Mouse (Mus musculus) embryonic facial prominence, embryonic 14.5 days (tissue): ENCODE data around the gene Arhgap10. TPM values are rescaled to one million over a fixed set of nuclear protein-coding genes. Genes with fewer than 3 reads are reported as not detected.

Experiments used
- ATAC-seq: fragments of 200-750 bp; cut with Nextera tagmentation; 2 replicates; pipeline ENCODE4 v1.8.0; 2017; ENCODE audit warnings: low read depth, moderate number of reproducible peaks, moderate TSS enrichment
- DNase-seq: peaks from one replicate; pipeline ENCODE4 v3.0.0-alpha.2; 2015; ENCODE audit warnings: low spot score
- H3K27ac ChIP-seq: fragments of 300-500 bp; sonication (generic); replicated peaks from 2 replicates; pipeline ENCODE4 v1.5.1; 2014; ENCODE audit warnings: low read depth, mild to moderate bottlenecking, low read length, moderate library complexity
- H3K27me3 ChIP-seq: fragments of 300-500 bp; sonication (generic); replicated peaks from 2 replicates; pipeline ENCODE4 v1.6.1; 2014; ENCODE audit warnings: low read length; ENCODE audit not compliant: control insufficient read depth, insufficient read depth
- H3K36me3 ChIP-seq: fragments of 300-500 bp; sonication (generic); 2 replicates; pipeline ENCODE4 v1.6.1; 2014; ENCODE audit warnings: low read length, mixed read lengths; ENCODE audit not compliant: control insufficient read depth, insufficient read depth
- H3K4me1 ChIP-seq: fragments of 300-500 bp; sonication (generic); 2 replicates; pipeline ENCODE4 v1.6.1; 2014; ENCODE audit warnings: antibody characterized with exemption, low read length; ENCODE audit not compliant: control insufficient read depth, insufficient read depth
- H3K4me2 ChIP-seq: fragments of 300-500 bp; sonication (generic); 2 replicates; pipeline ENCODE4 v1.6.1; 2014; ENCODE audit warnings: low read depth, mild to moderate bottlenecking, low read length, moderate library complexity, mixed read lengths
- H3K4me3 ChIP-seq: fragments of 300-500 bp; sonication (generic); 2 replicates; pipeline ENCODE4 v1.5.1; 2014; ENCODE audit warnings: low read depth, mild to moderate bottlenecking, low read length
- H3K9ac ChIP-seq: fragments of 300-500 bp; sonication (generic); 2 replicates; pipeline ENCODE4 v1.6.1; 2014; ENCODE audit warnings: low read depth, mild to moderate bottlenecking, low read length, moderate library complexity, mixed read lengths
- H3K9me3 ChIP-seq: fragments of 300-500 bp; sonication (generic); 2 replicates; pipeline ENCODE4 v1.6.1; 2016; ENCODE audit warnings: low read length; ENCODE audit not compliant: control insufficient read depth
- WGBS: fragments of 180-500 bp; shearing (Covaris S2); extraction: QIAGEN DNeasy Blood & Tissue Kit; methylation state at CpG from one replicate; pipeline ENCODE4 v1.1.7; 2014; 5-methylcytosine and 5-hydroxymethylcytosine counted together
- polyA plus RNA-seq: library from polyadenylated mRNA; unstranded; fragments of >200 nt; fragmentation: Nextera tagmentation; extraction: Ambion mirVana; gene quantifications from 2 replicates; pipeline ENCODE4 v1.2.1, GENCODE M21; 2014

The Arhgap10 gene
- polyA plus RNA-seq, 1 experiment from 2014 or later, result 25.9 TPM

GRCm38 (mm10) chr8:77408527-77409215 lies 109.1 kb downstream of the Arhgap10 start:
- no peak overlapping the region for H3K9ac ChIP-seq
- ATAC-seq, result no peak
- no peaks in the 10 kb centered on the region for H3K4me1 ChIP-seq
- H3K4me3 ChIP-seq, result no peak overlapping the region
- WGBS, result 89% methylated on average over 19 of the region's 19 CpGs
- H3K4me2 ChIP-seq, result no peak overlapping the region
- H3K9me3 ChIP-seq, result no peaks in the 10 kb centered on the region
- no peaks in the 10 kb centered on the region for H3K27me3 ChIP-seq
- no peak overlapping the region for H3K27ac ChIP-seq
- H3K36me3 ChIP-seq, result peaks cover 44% of the 10 kb centered on the region
- no peak for DNase-seq

- Histone ChIP-seq H3K4me1 (no peaks in the 10 kb centered on the region), H3K4me3 (no peak overlapping the region), H3K36me3 (peaks cover 43% of the 10 kb centered on the region), H3K4me2 (no peak overlapping the region), H3K27me3 (no peaks in the 10 kb centered on the region), H3K27ac (no peak overlapping the region), H3K9me3 (no peaks in the 10 kb centered on the region), H3K9ac (no peak overlapping the region)
- 89% methylated on average over 13 of the region's 13 CpGs for WGBS
- ATAC-seq (no peak), DNase-seq (no peak)
Measured at GRCm38 (mm10) chr8:77406846-77407245, 110.9 kb downstream of the Arhgap10 start.

DNA sequence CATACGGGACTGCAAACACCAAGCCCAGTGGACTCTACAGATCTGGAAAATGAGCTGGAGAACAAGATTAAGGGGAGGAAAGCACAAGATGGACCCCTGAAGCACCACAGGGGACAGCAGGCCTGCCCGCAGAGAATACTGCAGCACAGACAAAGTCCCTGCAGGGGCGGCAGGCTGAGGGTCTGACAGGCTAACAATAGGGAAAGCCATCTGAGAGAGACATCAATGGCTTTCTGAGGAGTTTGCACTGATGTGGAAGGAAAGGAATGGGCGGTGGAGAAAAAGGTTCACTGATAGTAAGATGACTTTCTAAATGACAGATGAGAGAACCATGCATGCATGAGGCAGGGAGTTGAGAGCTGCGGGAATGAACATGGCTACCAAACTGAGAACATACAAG lies 111.3 kb downstream of the Arhgap10 start:
- Histone ChIP-seq H3K9ac (no peak overlapping the region), H3K27ac (no peak overlapping the region), H3K27me3 (no peaks in the 10 kb centered on the region), H3K4me2 (no peak overlapping the region), H3K4me1 (no peaks in the 10 kb centered on the region), H3K4me3 (no peak overlapping the region), H3K9me3 (no peaks in the 10 kb centered on the region), H3K36me3 (peaks cover 39% of the 10 kb centered on the region)
- WGBS, result 86% methylated on average over 5 of the region's 5 CpGs
- ATAC-seq, result no peak; the same call in 1 of the 2 replicates
- no peak for DNase-seq

GRCm38 (mm10) chr8:77404017-77404416 lies 113.7 kb downstream of the Arhgap10 start:
- Histone ChIP-seq H3K9me3 (no peaks in the 10 kb centered on the region), H3K4me1 (no peaks in the 10 kb centered on the region), H3K27me3 (no peaks in the 10 kb centered on the region), H3K36me3 (peaks cover 34% of the 10 kb centered on the region), H3K27ac (no peak overlapping the region), H3K9ac (no peak overlapping the region), H3K4me2 (no peak overlapping the region), H3K4me3 (no peak overlapping the region)
- WGBS, result 78% methylated on average over 6 of the region's 6 CpGs
- DNase-seq (peak; percentile 26), ATAC-seq (peak; percentile 68)

DNA sequence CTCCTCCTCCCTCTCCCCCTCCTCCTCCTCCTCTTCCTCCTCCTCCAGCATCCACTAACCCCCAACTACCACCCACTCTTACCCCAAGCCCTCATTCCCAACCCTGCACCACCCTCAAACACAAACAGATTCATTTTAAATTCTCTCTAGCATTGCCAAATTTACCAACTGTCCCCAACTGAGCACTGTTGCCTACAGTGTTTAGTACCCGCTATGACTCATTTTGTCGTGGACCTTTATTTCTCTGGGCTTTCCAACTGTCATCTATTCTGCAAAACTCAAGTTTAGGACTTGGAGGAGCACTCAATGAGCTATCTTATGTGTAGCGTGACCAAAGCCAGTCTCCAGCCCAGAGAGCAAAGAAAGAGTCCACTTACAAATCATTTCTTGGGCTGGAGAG lies 115.8 kb downstream of the Arhgap10 start:
- WGBS, result 97% methylated on average over 3 of the region's 3 CpGs
- no peak overlapping the region for H3K4me3 ChIP-seq
- no peak for ATAC-seq
- peaks cover 35% of the 10 kb centered on the region for H3K36me3 ChIP-seq
- H3K4me1 ChIP-seq, result no peaks in the 10 kb centered on the region
- DNase-seq, result no peak
- no peak overlapping the region for H3K27ac ChIP-seq
- peaks cover 10% of the 10 kb centered on the region for H3K9me3 ChIP-seq
- no peak overlapping the region for H3K4me2 ChIP-seq
- no peak overlapping the region for H3K9ac ChIP-seq
- no peaks in the 10 kb centered on the region for H3K27me3 ChIP-seq

DNA sequence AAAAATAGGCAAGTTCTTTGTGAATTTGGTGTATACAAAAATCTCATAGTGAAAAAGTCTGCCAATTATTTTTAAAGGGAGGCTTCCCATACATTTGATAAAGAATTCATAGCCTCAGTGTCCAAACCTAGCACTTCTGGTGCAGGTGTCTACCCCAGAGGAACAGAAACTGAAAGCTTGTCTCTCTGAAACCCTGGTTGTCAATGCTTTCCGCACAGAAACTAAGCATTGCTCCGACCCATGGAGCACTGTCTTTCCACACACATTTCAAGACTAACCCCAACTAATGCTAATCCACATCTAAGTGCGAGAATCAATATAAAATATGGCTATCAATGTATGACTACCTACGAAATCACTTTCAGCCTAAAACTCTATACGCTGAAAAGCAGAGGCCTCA lies 116.6 kb downstream of the Arhgap10 start:
- no peak overlapping the region for H3K4me2 ChIP-seq
- H3K4me3 ChIP-seq, result no peak overlapping the region
- no peak overlapping the region for H3K9ac ChIP-seq
- 94% methylated on average over 5 of the region's 5 CpGs for WGBS
- H3K9me3 ChIP-seq, result peaks cover 18% of the 10 kb centered on the region
- no peaks in the 10 kb centered on the region for H3K27me3 ChIP-seq
- H3K27ac ChIP-seq, result no peak overlapping the region
- H3K4me1 ChIP-seq, result no peaks in the 10 kb centered on the region
- H3K36me3 ChIP-seq, result peaks cover 43% of the 10 kb centered on the region
- no peak for DNase-seq
- no peak for ATAC-seq

- 91% methylated on average over 6 of the region's 6 CpGs for WGBS
- no peak for DNase-seq
- Histone ChIP-seq H3K4me2 (no peak overlapping the region), H3K36me3 (peaks cover 29% of the 10 kb centered on the region), H3K4me1 (no peaks in the 10 kb centered on the region), H3K9me3 (no peaks in the 10 kb centered on the region), H3K27me3 (no peaks in the 10 kb centered on the region), H3K4me3 (no peak overlapping the region), H3K27ac (no peak overlapping the region), H3K9ac (no peak overlapping the region)
- ATAC-seq, result no peak
Measured at GRCm38 (mm10) chr8:77384080-77384479, 133.7 kb downstream of the Arhgap10 start.

- Histone ChIP-seq H3K36me3 (peaks cover 29% of the 10 kb centered on the region), H3K27me3 (no peaks in the 10 kb centered on the region), H3K4me3 (no peak overlapping the region), H3K27ac (no peak overlapping the region), H3K9me3 (no peaks in the 10 kb centered on the region), H3K4me2 (no peak overlapping the region), H3K4me1 (no peaks in the 10 kb centered on the region), H3K9ac (no peak overlapping the region)
- no peak for ATAC-seq
- 78% methylated on average over 8 of the region's 8 CpGs for WGBS
- DNase-seq, result no peak
Measured at GRCm38 (mm10) chr8:77383671-77384070, 134.1 kb downstream of the Arhgap10 start.

- no peak for DNase-seq
- no peak overlapping the region for H3K4me3 ChIP-seq
- H3K36me3 ChIP-seq, result peaks cover 14% of the 10 kb centered on the region
- no peaks in the 10 kb centered on the region for H3K9me3 ChIP-seq
- no peak overlapping the region for H3K4me2 ChIP-seq
- no peak overlapping the region for H3K27ac ChIP-seq
- 49% methylated on average over 6 of the region's 6 CpGs for WGBS
- H3K4me1 ChIP-seq, result peaks cover 7% of the 10 kb centered on the region; the same call in 1 of the 2 replicates
- no peak for ATAC-seq
- no peak overlapping the region for H3K9ac ChIP-seq
- no peaks in the 10 kb centered on the region for H3K27me3 ChIP-seq
Measured at GRCm38 (mm10) chr8:77380844-77381243, 136.9 kb downstream of the Arhgap10 start.
